Mouse (Mus musculus) spleen, embryonic (tissue): ENCODE measurements at regions not wholly inside any gene's neighbourhood (a gene's known extent, or its start where the extent isn't known, plus 50 kb on each side); places are given as distances from the start of the nearest gene placed in this dataset.

ENCODE experiments used
- CTCF ChIA-PET: fragments of 350-600 bp; sonication (Branson Sonifier 250); formaldehyde crosslinking; loops from one replicate; lab custom pipeline; 2022; lab: Charles Lee

DNA sequence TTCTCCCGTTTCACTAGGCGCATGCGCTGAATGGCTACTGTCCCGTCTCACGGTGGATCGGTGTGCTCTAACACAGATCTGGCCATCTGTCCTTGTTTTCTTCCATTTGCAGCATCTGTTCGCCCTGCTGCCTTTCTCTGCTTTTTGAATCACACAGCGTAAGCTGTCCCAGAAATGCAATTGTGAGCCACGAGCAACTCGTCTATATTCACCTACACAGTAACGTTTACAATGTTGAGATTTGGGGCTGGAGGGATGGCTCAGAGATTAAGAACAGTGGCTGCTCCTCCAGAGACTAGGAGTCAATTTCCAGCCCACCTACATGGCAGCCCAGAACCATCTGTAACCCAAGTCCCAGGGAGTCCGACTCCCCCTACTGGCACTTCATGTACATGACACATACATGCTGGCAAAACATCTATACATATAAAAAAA is 72.2 kb upstream of the Cnot2 start:
- CTCF ChIA-PET = interaction anchor here (0.6 kb wide), 1 partner anchor 572 kb away, joined by 5 read pairs; no protein-coding TSS in a partner anchor

DNA sequence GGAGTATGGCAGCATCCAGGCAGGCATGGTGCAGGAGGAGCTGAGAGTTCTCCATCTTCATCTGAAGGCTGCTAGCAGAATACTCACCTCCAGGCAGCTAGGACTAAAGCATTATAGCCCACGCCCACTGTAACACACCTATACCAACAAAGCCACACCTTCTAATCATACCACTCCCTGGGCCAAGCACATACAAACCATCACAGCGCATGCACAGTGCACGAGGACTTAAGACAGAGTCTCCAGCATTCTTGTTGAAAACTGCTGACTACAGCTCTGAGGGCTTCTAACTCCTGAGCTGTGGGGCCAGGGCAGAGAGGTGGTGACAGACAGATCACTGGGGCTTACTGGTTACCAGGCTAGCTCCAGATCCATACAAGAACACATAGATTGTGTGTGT is 68.0 kb upstream of the Cnot2 start:
- CTCF ChIA-PET = no interaction called here

DNA sequence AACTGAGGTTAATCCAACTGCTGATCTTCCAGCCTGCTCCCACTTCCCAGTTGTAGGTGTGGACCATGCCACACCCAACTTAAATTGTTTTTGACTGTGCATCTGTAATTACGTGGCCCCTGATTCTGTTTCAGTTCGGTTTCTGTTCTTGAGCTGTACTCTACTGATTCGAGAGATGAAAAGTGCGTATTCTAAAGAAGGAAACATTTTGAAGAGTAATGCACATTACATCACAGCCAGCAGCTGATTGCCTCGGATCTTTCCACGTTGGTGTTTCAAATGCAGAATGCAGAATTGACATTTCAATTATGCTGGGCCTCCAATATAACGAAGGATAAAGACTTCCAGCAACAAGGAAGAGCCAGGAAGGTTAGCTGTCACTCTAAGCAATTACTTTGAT is 64.7 kb upstream of the Cnot2 start:
- CTCF ChIA-PET = no interaction called here

DNA sequence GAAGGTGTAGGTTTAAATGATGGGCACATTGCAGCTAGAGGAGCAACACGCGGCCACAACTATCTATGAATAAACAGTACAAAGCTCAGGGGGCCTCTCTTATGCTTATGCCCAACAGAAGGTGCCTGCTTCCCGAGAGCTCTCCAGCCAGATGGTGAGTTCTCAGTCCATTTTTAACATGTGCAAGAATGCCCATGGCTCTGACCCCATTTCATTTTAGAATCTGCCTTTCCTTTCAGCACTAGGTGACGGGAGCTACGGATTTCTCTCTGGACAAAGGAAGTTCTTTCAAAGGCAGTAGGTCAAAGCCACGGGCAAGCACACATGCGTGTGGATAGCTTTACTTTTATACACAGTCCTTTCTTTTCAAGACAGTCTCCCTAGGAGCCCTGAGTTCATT is 64.3 kb upstream of the Cnot2 start:
- CTCF ChIA-PET = no interaction called here

DNA sequence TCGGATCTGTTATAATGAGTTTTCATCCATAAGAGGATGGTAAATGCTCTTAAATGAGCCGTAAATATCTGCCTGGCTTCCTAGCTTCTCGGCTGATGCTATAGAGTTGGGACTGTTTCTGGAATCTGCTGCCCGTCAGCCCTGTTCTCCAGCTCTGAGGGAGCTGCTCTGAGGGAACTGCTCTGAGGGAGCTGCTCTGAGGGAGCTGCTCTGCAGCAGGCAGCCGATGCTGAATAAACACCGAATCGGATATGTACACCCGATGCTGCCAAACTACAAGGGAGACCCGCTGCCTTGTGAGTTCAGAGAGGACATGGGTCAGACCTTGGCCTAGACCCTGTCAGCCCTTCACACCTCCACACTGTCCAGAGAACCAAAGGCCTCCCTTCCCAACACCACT is 63.8 kb upstream of the Cnot2 start:
- CTCF ChIA-PET = no interaction called here
